Mouse (Mus musculus): ENCODE data around the gene Mrpl54. TPM values are rescaled to one million over a fixed set of nuclear protein-coding genes. Genes with fewer than 3 reads are reported as not detected.

Gene Mrpl54
- total RNA-seq, 2 experiments from 2014 or later: 95.2 to 97.4 TPM

- DNase-seq: no peak
- intact Hi-C loops (cut with DNase I): no loop called here
Observed at GRCm38 (mm10) chr10:81297246-81297645, 30.5 kb upstream of the Mrpl54 start.

- intact Hi-C loops (cut with DNase I): no loop called here
- DNase-seq: no peak
Observed at GRCm38 (mm10) chr10:81295185-81295584, 28.5 kb upstream of the Mrpl54 start.

- no peak for DNase-seq
- intact Hi-C loops (cut with DNase I): no loop called here
Observed at GRCm38 (mm10) chr10:81294442-81294841, 27.7 kb upstream of the Mrpl54 start.

- intact Hi-C loops (cut with DNase I): loop anchor here (2.0 kb wide), 1 partner anchor 25 kb away; no protein-coding TSS in a partner anchor
- no peak for DNase-seq
Observed at GRCm38 (mm10) chr10:81293334-81294030, 26.7 kb upstream of the Mrpl54 start.

GRCm38 (mm10) chr10:81292554-81293333 is 26.0 kb upstream of the Mrpl54 start, which contains the start of gene Pip5k1c:
Pip5k1c (plus strand) TSS chr10:81292963.
- DNase-seq: peak; percentile 98
- intact Hi-C loops (cut with DNase I): loop anchor here (2.0 kb wide), 1 partner anchor 26 kb away; no protein-coding TSS in a partner anchor

GRCm38 (mm10) chr10:81291511-81292104 is 24.9 kb upstream of the Mrpl54 start, which contains the start of gene Tjp3:
Tjp3 (minus strand) TSS chr10:81291581.
- DNase-seq: no peak
- intact Hi-C loops (cut with DNase I): loop anchor here (2.0 kb wide), 1 partner anchor 27 kb away; no protein-coding TSS in a partner anchor

GRCm38 (mm10) chr10:81290698-81291460 is 24.1 kb upstream of the Mrpl54 start:
- intact Hi-C loops (cut with DNase I): no loop called here
- no peak for DNase-seq

GRCm38 (mm10) chr10:81289811-81290210 is 23.1 kb upstream of the Mrpl54 start:
- intact Hi-C loops (cut with DNase I): loop anchor here (1.0 to 2.0 kb wide), 3 partner anchors 15 to 63 kb away; no protein-coding TSS in a partner anchor
- DNase-seq: no peak

- peak; percentile 69 to 73 for DNase-seq
- intact Hi-C loops (cut with DNase I): loop anchor here (1.0 to 2.0 kb wide), 3 partner anchors 16 to 64 kb away; no protein-coding TSS in a partner anchor
Observed at GRCm38 (mm10) chr10:81289278-81289677, 22.5 kb upstream of the Mrpl54 start.

- intact Hi-C loops (cut with DNase I): loop anchor here (1.0 to 2.0 kb wide), 3 partner anchors 52 to 162 kb away; no protein-coding TSS in a partner anchor
- peak; percentile 40 to 66 for DNase-seq
Observed at GRCm38 (mm10) chr10:81288601-81289000, 21.9 kb upstream of the Mrpl54 start.

- DNase-seq: peak; percentile 52 to 70
Observed at GRCm38 (mm10) chr10:81287513-81288157, 20.9 kb upstream of the Mrpl54 start.

GRCm38 (mm10) chr10:81286586-81286985 is 19.9 kb upstream of the Mrpl54 start:
- DNase-seq: no peak
- intact Hi-C loops (cut with DNase I): no loop called here

More at GRCm38 (mm10) chr10:81287513-81288157, 20.9 kb upstream of the Mrpl54 start:
- intact Hi-C loops (cut with DNase I): loop anchor here (1.0 to 2.0 kb wide), 3 partner anchors 53 to 163 kb away; no protein-coding TSS in a partner anchor

GRCm38 (mm10) chr10:81285694-81286450 is 19.1 kb upstream of the Mrpl54 start:
- DNase-seq: peak; percentile 91 to 97
- intact Hi-C loops (cut with DNase I): no loop called here

- no peak for DNase-seq
- intact Hi-C loops (cut with DNase I): no loop called here
Observed at GRCm38 (mm10) chr10:81284719-81285118, 18.0 kb upstream of the Mrpl54 start.

- DNase-seq: no peak
- intact Hi-C loops (cut with DNase I): no loop called here
Observed at GRCm38 (mm10) chr10:81284189-81284588, 17.5 kb upstream of the Mrpl54 start.

GRCm38 (mm10) chr10:81279496-81279895 is 12.8 kb upstream of the Mrpl54 start:
- DNase-seq: no peak
- intact Hi-C loops (cut with DNase I): no loop called here

- DNase-seq: no peak
- intact Hi-C loops (cut with DNase I): no loop called here
Observed at GRCm38 (mm10) chr10:81277676-81278075, 10.9 kb upstream of the Mrpl54 start.

GRCm38 (mm10) chr10:81273842-81274241 is 7.1 kb upstream of the Mrpl54 start:
- intact Hi-C loops (cut with DNase I): no loop called here
- DNase-seq: no peak

GRCm38 (mm10) chr10:81272356-81272755 is 5.6 kb upstream of the Mrpl54 start:
- no peak for DNase-seq
- intact Hi-C loops (cut with DNase I): no loop called here
